Mouse (Mus musculus): ENCODE measurements around the gene Cfdp1.

GRCm38 (mm10) chr8:111876355-111876948 lies 22.4 kb upstream of the Cfdp1 start, which contains the start of gene Tmem170:
- peak; percentile 86 for TF ChIP-seq CTCF (IDR thresholded peaks at IDR 0.05; ENCODE audit: borderline replicate concordance, insufficient read depth, low read depth, low read length)
- TF ChIP-seq POLR2A (IDR thresholded peaks at IDR 0.05; ENCODE audit: borderline replicate concordance, insufficient read depth, low read length) = peak; percentile 84
